In the genomic region with DNA sequence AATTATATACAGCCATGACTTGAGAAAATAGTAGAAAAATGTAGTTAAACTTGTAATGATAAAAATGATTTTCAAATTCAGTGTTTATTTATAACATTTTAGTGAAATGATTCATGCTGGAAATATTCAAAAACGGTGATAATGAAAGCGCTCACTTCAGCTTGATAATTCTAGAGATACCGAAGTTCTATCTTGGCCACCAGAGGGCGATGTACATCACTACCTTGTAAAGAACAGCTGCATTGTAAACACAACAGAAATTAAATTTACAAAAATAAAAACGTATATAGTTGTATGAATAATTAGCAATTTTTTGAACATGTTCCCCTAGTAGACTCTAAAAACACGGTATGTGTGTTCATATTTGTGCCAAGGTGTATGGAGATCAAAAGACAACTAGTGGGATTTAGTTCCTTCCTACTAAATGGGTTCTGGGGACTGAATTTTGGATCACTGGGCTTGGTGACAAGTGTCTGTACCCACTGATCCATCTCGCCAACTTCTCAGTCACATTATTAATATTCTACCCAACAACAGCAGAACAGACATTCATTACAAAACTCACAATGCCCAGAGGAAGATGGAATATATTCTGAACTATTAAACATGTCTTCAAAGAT, we compare ENCODE assay signal across 9 mouse cellular contexts.
A peak's percentile ranks its signal among the peaks of the same experiment; 100 is the strongest.
DNase-seq lines count a peak whose midpoint lies in the region; TF ChIP-seq lines count a peak whose summit lies in the region.
"Had no signal": no experiment of that assay in that cellular context is flagged by ENCODE, and none has a peak within 500 bp of the region (broad histone marks: within the 10 kb centered on the region; RNA-seq: fewer than 3 reads in every experiment).

No protein-coding gene starts in this region.

- H3K4me3 ChIP-seq in cortical plate, adult 2 months (ENCODE audit: insufficient read depth, low read length), result no peak overlapping the region
- H3K4me3 ChIP-seq: megakaryocyte, embryonic 14.5 days had no signal

- DNase-seq in ovary, postnatal 14 days (ENCODE audit: low spot score), result peak; percentile 41
- DNase-seq in ovary, postnatal 10 days (ENCODE audit: low spot score), result no peak
- peak; percentile 15 for DNase-seq in adrenal gland, adult 2 months
- DNase-seq in heart, postnatal 4 days, result peak; percentile 57
- DNase-seq in left cerebral cortex, adult 18-20 months (ENCODE audit: low spot score in 2 of 2), result peak; percentile 54 to 78
- peak; percentile 25 for DNase-seq in retina, adult 2 months (ENCODE audit: low read depth, low spot score)
- DNase-seq in yolk sac, embryonic 10.5 days (ENCODE audit: low spot score), result no peak

- TF ChIP-seq CTCF in cortical plate, adult 2 months (IDR thresholded peaks at IDR 0.05; ENCODE audit: extremely low read depth, insufficient read depth, low read length), result 0 out of 2 replicates have a peak, but pooled peaks have one; percentile 12

- H3K4me1 ChIP-seq in cortical plate, adult 2 months (ENCODE audit: control insufficient read depth, insufficient read depth, low read length), result peaks cover 2% of the 10 kb centered on the region; the same call in 1 of the 2 replicates

- H3K27ac ChIP-seq in cortical plate, adult 2 months (ENCODE audit: insufficient read depth, low read length), result no peak overlapping the region

- TF ChIP-seq POLR2A in cortical plate, adult 2 months (IDR thresholded peaks at IDR 0.05; ENCODE audit: extremely low read depth, insufficient read depth, low read length), result no peak

Comparison
In these comparisons a context has a peak if more than half of its experiments do, and no peak if none do; other contexts are left out.
1. DNase-seq: peak in ovary, postnatal 14 days (single experiment), adrenal gland, adult 2 months (single experiment), heart, postnatal 4 days (single experiment), left cerebral cortex, adult 18-20 months (2 of 2) and retina, adult 2 months (single experiment); none in ovary, postnatal 10 days (single experiment) and yolk sac, embryonic 10.5 days (single experiment).